ENCODE assay signal across 8 mouse cellular contexts in the genomic region with DNA sequence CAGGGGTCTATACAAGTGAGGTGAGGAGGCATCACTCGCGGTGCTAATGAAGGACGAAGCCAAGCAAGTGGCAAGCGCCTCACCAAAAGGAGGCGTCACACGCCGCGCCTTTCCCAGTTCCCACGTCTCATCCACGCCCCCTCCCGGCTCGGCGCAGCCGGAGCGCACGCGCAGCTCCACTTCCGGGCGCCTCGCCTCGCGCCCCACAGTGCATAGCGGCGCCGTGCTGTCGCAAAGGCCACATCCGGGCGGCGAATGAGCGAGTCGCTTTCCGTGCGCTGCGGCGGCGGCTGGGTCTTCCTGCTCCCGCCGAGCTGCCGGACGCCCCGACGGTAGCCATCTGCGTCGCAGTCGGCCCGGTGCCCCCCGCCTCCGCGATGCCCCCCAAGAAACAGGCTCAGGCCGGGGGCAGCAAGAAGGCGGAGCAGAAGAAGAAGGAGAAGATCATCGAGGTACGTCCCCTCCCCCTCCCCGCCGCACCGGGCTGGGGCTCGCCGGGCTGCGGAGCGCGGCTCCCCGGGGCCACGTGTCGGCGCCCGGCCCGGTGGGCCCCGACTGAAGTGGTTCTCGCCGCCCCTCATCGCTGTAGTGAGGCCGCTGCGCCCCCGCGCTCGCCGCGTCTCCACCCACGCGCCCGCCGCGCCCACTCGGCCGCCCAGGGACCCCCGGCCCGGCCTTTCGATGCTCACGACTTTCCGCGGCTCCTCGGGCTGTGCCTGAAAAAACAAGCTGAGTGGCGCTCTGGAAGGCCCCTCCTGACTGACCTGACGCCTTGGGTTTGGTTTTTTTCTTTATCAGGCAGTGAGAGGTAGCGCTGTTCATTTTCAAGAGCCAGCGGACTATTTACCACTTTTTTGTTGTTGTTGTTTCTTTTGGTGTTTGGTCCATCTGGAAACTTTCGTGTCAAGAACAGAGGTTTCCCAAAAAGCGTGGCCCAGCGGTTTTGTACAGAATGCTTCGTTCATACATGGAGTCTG. TPM values are rescaled to one million over a fixed set of nuclear protein-coding genes. Genes with fewer than 3 reads are reported as not detected.
A peak's percentile ranks its signal among the peaks of the same experiment; 100 is the strongest.
DNase-seq lines count a peak whose midpoint lies in the region; ATAC-seq and TF ChIP-seq lines count a peak whose summit lies in the region.

Gene Zc3h15 (plus strand): TSS at position 160 of the 977 bp plus-strand sequence.

- ATAC-seq in embryonic facial prominence, embryonic 14.5 days (ENCODE audit: low read depth) = peak; percentile 99
- ATAC-seq in limb, embryonic 13.5 days (ENCODE audit: low FRiP score, low read depth) = peak; percentile 99
- ATAC-seq in midbrain, embryonic 16.5 days = peak; percentile 100

- TF ChIP-seq EP300 in heart, adult 2 months (IDR thresholded peaks at IDR 0.05; ENCODE audit: insufficient read depth, low read depth, low read length) = 0 out of 2 replicates have a peak, but pooled peaks have one; percentile 12

- peak within 1 kb of the TSS; percentile 81 for H3K4me2 ChIP-seq in embryonic facial prominence, embryonic 14.5 days (ENCODE audit: low read depth, low read length)
- peak within 1 kb of the TSS; percentile 80 for H3K4me2 ChIP-seq in limb, embryonic 13.5 days (replicated peaks)
- H3K4me2 ChIP-seq in midbrain, embryonic 16.5 days (ENCODE audit: low read length) = peak within 1 kb of the TSS; percentile 84

- H3K4me1 ChIP-seq in embryonic facial prominence, embryonic 14.5 days (ENCODE audit: control insufficient read depth, insufficient read depth, low read length) = peaks cover 11% of the 10 kb centered on the region; the same call in 1 of the 2 replicates
- peaks cover 2% of the 10 kb centered on the region; the same call in 1 of the 2 replicates for H3K4me1 ChIP-seq in heart, adult 2 months (ENCODE audit: control insufficient read depth, insufficient read depth, low read length)
- peaks cover 26% of the 10 kb centered on the region for H3K4me1 ChIP-seq in limb, embryonic 13.5 days
- peaks cover 35% of the 10 kb centered on the region for H3K4me1 ChIP-seq in midbrain, embryonic 16.5 days (ENCODE audit: control insufficient read depth, insufficient read depth, low read length)

- H3K9me3 ChIP-seq in embryonic facial prominence, embryonic 14.5 days (ENCODE audit: control insufficient read depth, low read length) = no peaks in the 10 kb centered on the region
- H3K9me3 ChIP-seq in limb, embryonic 13.5 days = no peaks in the 10 kb centered on the region
- no peaks in the 10 kb centered on the region for H3K9me3 ChIP-seq in midbrain, embryonic 16.5 days (replicated peaks; ENCODE audit: control insufficient read depth, low read length, poor library complexity, severe bottlenecking)

- DNase-seq in 3T3-L1 (ENCODE audit: low read depth, low spot score) = peak; percentile 95
- peak; percentile 78 to 86 for DNase-seq in adrenal gland, postnatal 4 days (ENCODE audit: low spot score in 2 of 2)
- peak; percentile 97 for DNase-seq in embryonic facial prominence, embryonic 14.5 days (ENCODE audit: low spot score)
- peak; percentile 94 to 95 for DNase-seq in heart, adult 2 months
- peak; percentile 91 to 93 for DNase-seq in kidney, adult 8-10 months
- DNase-seq in spleen, postnatal 10 days (ENCODE audit: low spot score in 2 of 2) = peak; percentile 81 to 95

- peak within 1 kb of the TSS; percentile 98 for H3K9ac ChIP-seq in embryonic facial prominence, embryonic 14.5 days (ENCODE audit: low read depth, low read length)
- H3K9ac ChIP-seq in heart, adult 2 months (ENCODE audit: low read depth, low read length) = peak within 1 kb of the TSS; percentile 96
- peak within 1 kb of the TSS; percentile 95 for H3K9ac ChIP-seq in limb, embryonic 13.5 days
- peak within 1 kb of the TSS; percentile 95 for H3K9ac ChIP-seq in midbrain, embryonic 16.5 days (ENCODE audit: low read depth, low read length)

- peaks cover 4% of the 10 kb centered on the region for H3K79me2 ChIP-seq in heart, adult 2 months (replicated peaks; ENCODE audit: control insufficient read depth, insufficient read depth, low read length)

- TF ChIP-seq POLR2A in heart, adult 2 months (IDR thresholded peaks at IDR 0.05; ENCODE audit: insufficient read depth, low read depth, low read length) = peak; percentile 74

- intact Hi-C loops in heart, adult 2 months (cut with DNase I) = loop anchor here (2.0 to 5.0 kb wide), 2 partner anchors 80 to 128 kb away; partner anchors contain the start of gene Itgav

- peak within 1 kb of the TSS; percentile 99 for H3K4me3 ChIP-seq in embryonic facial prominence, embryonic 14.5 days (ENCODE audit: low read depth, low read length)
- H3K4me3 ChIP-seq in heart, adult 2 months = peak within 1 kb of the TSS; percentile 98
- H3K4me3 ChIP-seq in limb, embryonic 13.5 days = peak within 1 kb of the TSS; percentile 96
- peak within 1 kb of the TSS; percentile 97 for H3K4me3 ChIP-seq in midbrain, embryonic 16.5 days (ENCODE audit: low read depth, low read length)

- no peaks in the 10 kb centered on the region for H3K27me3 ChIP-seq in embryonic facial prominence, embryonic 14.5 days (replicated peaks; ENCODE audit: control insufficient read depth, insufficient read depth, low read length)
- H3K27me3 ChIP-seq in heart, adult 2 months (ENCODE audit: control insufficient read depth, insufficient read depth, low read length) = no peaks in the 10 kb centered on the region
- H3K27me3 ChIP-seq in limb, embryonic 13.5 days = no peaks in the 10 kb centered on the region
- no peaks in the 10 kb centered on the region for H3K27me3 ChIP-seq in midbrain, embryonic 16.5 days (ENCODE audit: control insufficient read depth, insufficient read depth, low read depth, low read length)

- under 1% methylated on average over 46 of the region's 100 CpGs for WGBS in embryonic facial prominence, embryonic 14.5 days
- under 1% methylated on average over 100 of the region's 100 CpGs for WGBS in heart, adult 2 months
- under 1% methylated on average over 84 of the region's 100 CpGs for WGBS in limb, embryonic 13.5 days
- WGBS in midbrain, embryonic 16.5 days = under 1% methylated on average over 67 of the region's 100 CpGs

- peak within 1 kb of the TSS; percentile 87 for H3K27ac ChIP-seq in embryonic facial prominence, embryonic 14.5 days (replicated peaks; ENCODE audit: low read depth, low read length)
- H3K27ac ChIP-seq in heart, adult 2 months = peak within 1 kb of the TSS; percentile 77
- H3K27ac ChIP-seq in limb, embryonic 13.5 days = peak within 1 kb of the TSS; percentile 87; the same call in 1 of the 2 replicates
- peak within 1 kb of the TSS; percentile 94 for H3K27ac ChIP-seq in midbrain, embryonic 16.5 days (ENCODE audit: low read length)

- peaks cover 7% of the 10 kb centered on the region; the same call in 1 of the 2 replicates for H3K36me3 ChIP-seq in embryonic facial prominence, embryonic 14.5 days (ENCODE audit: control insufficient read depth, insufficient read depth, low read length)
- peaks cover 4% of the 10 kb centered on the region for H3K36me3 ChIP-seq in heart, adult 2 months (ENCODE audit: control insufficient read depth, insufficient read depth, low read length)
- no peaks in the 10 kb centered on the region for H3K36me3 ChIP-seq in limb, embryonic 13.5 days
- H3K36me3 ChIP-seq in midbrain, embryonic 16.5 days (ENCODE audit: control insufficient read depth, insufficient read depth, low read length) = no peaks in the 10 kb centered on the region

- TF ChIP-seq CTCF in heart, adult 2 months (IDR thresholded peaks at IDR 0.05) = peak; percentile 77

RNA-seq across cellular contexts. Expression of gene Zc3h15, which starts in this region (rescaled TPM):
- 100 to 1,000 TPM in 1 of 2 experiments, 10 to 100 TPM in 1; 95.3 to 103 TPM for total RNA-seq in adrenal gland, postnatal 4 days (2021)
- polyA plus RNA-seq in embryonic facial prominence, embryonic 14.5 days (2014; fragmentation: Nextera tagmentation; extraction: Ambion mirVana) = 113 and 130 TPM in 2 replicates
- 10 to 100 TPM; 51.8 to 53.5 TPM for total RNA-seq in heart, adult 2 months (2021)
- polyA plus RNA-seq in heart, adult 2 months (2012; rRNA removed) = 13.8 and 28.0 TPM in 2 replicates
- 163 and 169 TPM in 2 replicates for polyA plus RNA-seq in limb, embryonic 13.5 days (2015; fragmentation: Nextera tagmentation; extraction: Ambion mirVana)
- 184 and 187 TPM in 2 replicates for polyA plus RNA-seq in midbrain, embryonic 16.5 days (2015; fragmentation: Nextera tagmentation; extraction: Ambion mirVana)

Comparison
In these comparisons a context has a peak if more than half of its experiments do, and no peak if none do; other contexts are left out.
1. Peak in every context shown above with its lines: DNase-seq, ATAC-seq, H3K4me3 ChIP-seq and H3K27ac ChIP-seq.